Mouse (Mus musculus): ENCODE measurements around the gene Fgfr2.

- TF ChIP-seq CTCF (IDR thresholded peaks at IDR 0.05; ENCODE audit: insufficient read depth, low read length) = no peak
- no peak for TF ChIP-seq POLR2A (IDR thresholded peaks at IDR 0.05; ENCODE audit: borderline replicate concordance, extremely low read depth, low read depth, low read length)
Measured at GRCm38 (mm10) chr7:133155621-133156020, 32.5 kb upstream of the Fgfr2 start.
